Mouse (Mus musculus): ENCODE measurements around the gene Hbq1a.
A peak's percentile ranks its signal among the peaks of the same experiment; 100 is the strongest.
"Not testable (repeated sequence)": the region's sequence is repeated elsewhere in the genome, so short reads cannot be mapped to it uniquely, and the experiment has no call there.

Hbq1a gene

GRCm38 (mm10) chr11:32299865-32300264, at the start of gene Hbq1a:
Gene Hbq1a, plus strand, starts transcription at chr11:32300069.
- peak; percentile 54 for DNase-seq

DNA sequence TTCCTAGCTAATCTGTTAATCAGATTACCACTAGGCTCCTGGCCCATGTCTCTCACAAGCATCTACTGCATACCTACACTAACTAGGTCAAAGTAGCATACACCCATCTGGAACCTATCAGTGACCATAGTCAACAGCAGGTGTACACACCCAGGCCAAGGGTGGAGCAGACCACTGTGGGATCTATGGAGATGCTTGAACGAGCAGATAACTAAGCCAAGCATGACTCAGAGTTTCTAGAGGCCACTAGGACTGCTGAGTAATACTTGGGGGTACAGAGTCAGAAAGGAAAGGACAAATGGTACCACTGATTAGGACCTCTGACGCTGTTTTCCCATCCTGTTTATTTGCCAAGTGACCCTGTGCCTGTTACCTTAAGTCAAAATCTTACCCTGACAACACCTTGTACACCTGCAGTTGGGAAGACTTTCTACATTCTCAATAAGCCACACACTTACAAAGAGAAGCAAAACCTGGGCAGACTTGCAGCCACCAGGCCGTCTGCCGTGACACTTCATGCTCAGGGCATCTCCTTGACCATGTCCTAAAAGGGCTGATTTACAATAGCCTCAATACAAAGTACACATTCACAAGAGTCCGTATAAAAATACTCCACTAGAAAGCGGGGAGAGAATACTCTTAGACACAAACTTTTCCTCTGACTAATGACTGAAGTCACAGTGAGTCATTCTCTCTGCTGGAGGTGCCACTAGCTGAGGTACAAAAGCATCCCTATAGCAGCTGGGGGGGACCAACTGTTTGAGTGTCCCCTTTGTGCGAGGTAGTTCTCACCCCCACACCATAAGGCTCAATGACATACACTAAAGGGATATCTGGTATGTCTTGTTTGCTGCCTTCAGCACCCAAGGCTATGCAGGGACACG, 48.7 kb upstream of the Hbq1a start:
- DNase-seq = no peak

GRCm38 (mm10) chr11:32253121-32253520, 46.7 kb upstream of the Hbq1a start:
- no peak for DNase-seq

- DNase-seq = no peak
These were observed 43.7 kb upstream of the Hbq1a start for GRCm38 (mm10) chr11:32256146-32256545.

DNA sequence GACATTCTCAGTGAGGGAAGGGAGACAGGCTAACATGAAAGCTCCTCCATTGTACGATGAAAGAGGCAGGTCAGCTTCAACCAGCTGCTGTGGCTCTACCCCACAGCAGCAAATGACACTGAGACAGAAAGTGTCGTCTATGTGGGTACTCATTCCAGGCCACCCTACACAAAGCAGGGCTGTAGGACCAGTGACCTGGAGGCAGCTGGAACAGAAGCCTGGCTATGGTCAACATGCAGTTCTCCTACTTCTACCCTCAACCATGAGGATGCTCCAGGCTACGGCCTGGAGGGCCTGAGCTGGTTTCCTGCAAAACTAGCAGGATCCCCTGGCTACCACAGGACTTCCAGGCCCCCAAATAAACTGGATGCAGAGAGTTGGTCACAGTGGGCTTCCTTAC, 43.3 kb upstream of the Hbq1a start:
- no peak for DNase-seq

GRCm38 (mm10) chr11:32262674-32263415, 37.0 kb upstream of the Hbq1a start:
- no peak for DNase-seq

DNA sequence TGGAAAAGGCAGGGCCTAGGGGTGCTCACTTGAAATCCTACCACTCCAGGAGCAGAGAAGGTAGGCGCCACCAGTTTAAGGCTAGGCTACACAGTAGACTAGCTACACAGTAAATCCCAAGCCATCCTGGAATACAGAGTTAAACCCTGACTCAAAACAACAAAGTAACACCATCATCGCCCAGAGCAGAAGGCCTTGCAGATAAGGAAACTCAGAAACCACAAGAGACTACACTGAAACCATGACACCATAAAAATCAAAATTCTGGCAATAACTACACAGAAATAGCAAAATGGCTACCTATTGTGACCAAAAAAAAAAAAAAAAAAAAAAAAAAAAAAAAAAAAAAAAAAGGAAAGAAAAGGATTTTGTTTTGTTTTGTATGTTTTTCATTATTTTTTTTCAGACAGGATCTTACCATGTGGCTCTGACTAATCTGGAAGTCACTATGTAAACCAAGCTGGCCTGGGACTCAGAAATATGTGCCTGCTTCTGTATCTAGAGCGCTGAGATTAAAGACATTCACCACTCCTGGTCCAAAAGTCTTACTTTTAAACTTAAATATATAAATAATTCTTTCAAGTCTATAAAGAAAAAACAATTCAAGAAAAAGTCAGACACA, 34.6 kb upstream of the Hbq1a start:
- no peak for DNase-seq

DNA sequence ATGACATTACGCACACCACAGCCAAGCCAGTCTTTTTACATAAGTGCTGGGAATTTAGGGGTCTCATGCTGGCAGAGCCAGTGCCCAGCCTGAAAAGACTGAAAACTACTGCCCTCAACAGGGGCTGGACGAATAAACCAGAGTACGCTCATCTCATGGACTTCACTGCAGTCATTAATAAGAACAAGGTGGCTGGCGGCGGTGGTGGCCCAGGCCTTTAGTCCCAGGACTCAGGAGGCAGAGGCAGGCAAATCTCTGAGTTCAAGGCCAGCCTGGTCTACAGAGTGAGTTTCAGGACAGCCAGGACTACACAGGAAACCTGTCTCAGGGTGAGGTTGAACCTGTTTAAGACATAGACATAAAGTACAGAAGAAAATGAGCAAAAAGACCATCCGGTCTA, 33.7 kb upstream of the Hbq1a start:
- DNase-seq = no peak

DNA sequence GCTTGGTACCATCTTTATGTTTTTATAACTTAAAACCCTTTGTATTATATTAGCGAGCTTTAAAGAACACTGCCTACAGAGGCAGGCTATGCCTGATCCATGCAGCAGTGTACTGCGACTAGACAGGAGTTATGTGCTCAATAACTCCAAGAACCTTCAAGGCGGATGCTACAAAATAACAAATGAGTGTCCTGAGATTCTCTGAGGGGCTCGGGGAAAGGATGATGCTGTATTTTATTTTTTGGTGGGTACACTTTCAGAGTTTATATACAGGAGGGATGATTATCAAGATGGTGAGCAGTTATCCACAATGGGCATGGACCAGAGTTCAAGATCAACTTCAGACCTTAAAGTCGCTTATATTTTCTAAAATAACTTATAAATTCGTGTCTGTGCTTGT, 33.1 kb upstream of the Hbq1a start:
- no peak for DNase-seq

GRCm38 (mm10) chr11:32267188-32267884, 32.5 kb upstream of the Hbq1a start, which contains the start of gene Nprl3:
Gene Nprl3, minus strand, starts transcription at chr11:32267707.
- peak; percentile 95 for DNase-seq

GRCm38 (mm10) chr11:32267964-32268363, 31.9 kb upstream of the Hbq1a start:
- peak; percentile 15 for DNase-seq

DNA sequence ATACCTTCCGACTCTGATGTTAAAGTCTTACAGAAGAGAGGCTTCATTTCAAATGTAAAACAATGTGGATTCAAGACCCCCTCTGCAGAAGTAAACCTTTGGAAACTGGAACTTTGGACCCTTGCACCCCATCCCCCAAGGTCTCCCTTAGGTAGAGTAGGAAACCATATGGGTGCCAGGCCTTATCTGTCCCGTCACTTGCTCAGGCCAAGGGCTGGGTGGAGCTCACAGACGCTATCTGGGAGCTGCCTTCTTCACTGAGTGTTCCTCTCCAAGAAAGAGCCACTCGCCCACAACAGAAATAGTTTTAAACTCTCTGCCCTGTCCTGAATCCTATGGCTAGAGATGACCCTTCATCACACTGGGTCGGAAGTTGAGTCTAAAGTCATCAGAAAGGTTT, 30.9 kb upstream of the Hbq1a start:
- DNase-seq = no peak

DNA sequence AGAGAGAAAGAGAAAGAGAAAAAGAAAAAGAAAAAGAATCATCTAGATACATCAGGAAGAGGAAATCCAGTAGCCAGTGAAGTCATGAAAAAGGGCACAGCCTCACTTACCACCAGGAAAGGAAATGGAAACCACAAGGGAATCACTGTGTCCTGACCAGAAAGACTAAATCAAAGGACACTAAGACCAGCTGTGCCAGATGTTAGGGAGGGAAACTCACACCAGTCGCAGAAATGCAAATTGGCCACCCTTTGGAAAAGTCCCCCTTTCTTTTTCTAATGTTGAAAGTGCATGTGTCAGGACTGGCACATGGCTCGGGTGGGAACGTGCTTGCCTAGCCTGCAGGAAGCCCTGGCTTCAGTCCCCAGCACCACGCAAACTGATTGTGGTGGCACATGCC, 28.7 kb upstream of the Hbq1a start:
- no peak for DNase-seq

GRCm38 (mm10) chr11:32276347-32276746, 23.5 kb upstream of the Hbq1a start, which contains the start of gene Hba-x:
Gene Hba-x, plus strand, starts transcription at chr11:32276400.
- no peak for DNase-seq

GRCm38 (mm10) chr11:32277736-32278457, 22.0 kb upstream of the Hbq1a start:
- no peak for DNase-seq

DNA sequence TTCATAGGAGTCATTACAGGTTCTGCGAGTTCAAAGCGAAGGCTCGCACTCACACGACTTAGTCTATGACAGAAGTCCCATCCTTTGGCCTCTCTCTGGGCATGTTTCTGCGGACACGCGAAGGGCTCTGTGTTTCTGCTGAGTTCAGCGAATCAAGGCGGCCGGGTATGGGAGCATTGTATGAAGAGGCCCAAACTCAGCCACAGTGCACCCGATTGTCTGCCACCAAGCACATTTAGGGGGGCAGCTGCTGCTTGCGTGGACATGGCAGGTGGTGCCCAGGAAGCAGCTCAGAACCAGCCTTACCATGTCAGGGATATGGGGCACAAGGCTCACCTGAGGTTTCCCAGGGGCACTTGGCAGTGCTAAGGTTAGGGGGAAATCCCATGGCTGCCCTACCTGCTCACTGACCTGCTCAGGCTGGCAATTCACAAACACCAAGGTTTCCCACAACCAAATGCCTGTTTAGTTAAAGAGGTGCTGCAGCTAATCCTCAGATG, 21.4 kb upstream of the Hbq1a start:
- no peak for DNase-seq

DNA sequence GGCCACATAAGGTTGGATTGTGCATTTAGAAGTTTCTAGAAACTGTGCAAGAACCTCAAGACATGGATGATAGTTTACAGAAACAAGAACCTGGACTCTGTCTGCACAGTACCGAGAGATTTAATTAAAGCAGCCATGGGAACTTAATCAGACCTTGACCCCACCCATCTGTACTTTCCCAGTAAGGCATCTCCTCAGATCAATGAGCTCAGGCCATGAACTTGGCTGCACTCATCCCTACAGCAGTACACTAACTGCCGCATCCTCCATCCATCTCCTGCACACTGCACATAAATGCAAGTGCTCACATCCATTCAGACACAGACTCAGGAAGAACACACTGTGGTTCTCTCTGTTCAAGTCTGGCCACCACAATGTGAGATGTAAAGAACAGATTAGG, 19.2 kb upstream of the Hbq1a start:
- DNase-seq = no peak

DNA sequence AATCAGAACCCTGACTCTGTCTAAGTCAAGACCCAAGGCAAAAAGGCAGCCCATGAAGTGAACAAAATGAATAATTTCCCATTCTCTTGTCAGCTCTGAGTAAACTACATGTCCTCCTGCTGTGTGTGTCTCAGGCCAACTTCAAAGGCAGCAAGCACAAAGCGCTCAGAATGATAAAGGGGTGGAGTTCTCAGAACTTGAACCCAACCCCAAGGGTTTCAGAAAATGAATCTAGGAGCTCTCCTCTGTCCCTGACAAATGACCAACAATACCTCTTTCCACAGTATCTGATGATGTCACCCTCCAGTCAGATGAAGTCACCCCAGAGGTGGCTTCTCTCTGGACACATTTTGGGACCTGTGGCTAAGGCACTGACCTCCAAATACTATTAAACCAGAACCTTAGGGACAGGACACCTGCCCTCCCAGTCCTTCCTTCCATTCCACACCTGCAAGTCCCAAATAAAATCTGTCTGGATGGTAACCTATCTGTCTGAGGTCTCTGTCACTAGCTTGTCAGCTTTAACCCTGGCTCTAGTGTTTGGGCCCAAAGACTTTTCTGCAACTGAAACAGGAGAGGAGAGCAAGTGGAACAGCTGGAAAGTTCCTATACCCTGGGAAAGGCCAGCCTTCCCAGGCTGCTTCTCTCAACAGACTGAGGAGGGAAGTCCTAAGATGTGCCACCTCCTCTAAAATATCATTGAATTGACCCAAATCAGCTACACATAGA, 18.3 kb upstream of the Hbq1a start:
- DNase-seq = no peak

- not testable (repeated sequence) for DNase-seq
These were observed 16.6 kb upstream of the Hbq1a start, which contains the start of gene Hba-a1 for GRCm38 (mm10) chr11:32283091-32283777. Gene Hba-a1, plus strand, starts transcription at chr11:32283511.

DNA sequence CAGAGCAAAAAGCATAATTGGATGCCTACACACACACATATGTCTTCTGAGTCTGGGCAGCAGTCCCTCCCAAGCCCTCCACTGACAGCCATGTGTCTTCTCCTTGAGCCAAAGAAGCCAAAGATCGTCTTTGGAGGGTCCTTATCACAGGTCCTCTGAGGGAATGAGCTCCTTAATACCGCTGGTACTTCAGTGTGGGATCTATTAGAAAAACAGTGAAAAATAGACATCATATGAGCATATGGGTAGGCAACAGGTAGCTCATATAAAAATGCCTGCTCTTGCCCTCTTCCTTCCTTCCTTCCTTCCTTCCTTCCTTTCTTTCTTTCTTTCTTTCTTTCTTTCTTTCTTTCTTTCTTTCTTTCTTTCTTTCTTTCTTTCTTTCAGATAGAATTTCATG, 15.3 kb upstream of the Hbq1a start:
- DNase-seq = not testable (repeated sequence)
